Mouse (Mus musculus) lung, postnatal 0 days (tissue): ENCODE measurements at regions not wholly inside any gene's neighbourhood (a gene's known extent, or its start where the extent isn't known, plus 50 kb on each side); places are given as distances from the start of the nearest gene placed in this dataset.

Experiments used
- CTCF ChIP-seq: IDR thresholded peaks from 2 replicates; pipeline ENCODE4 v1.5.1; 2016; ENCODE audit warnings: antibody characterized with exemption, mild to moderate bottlenecking
- EP300 ChIP-seq: IDR thresholded peaks from 2 replicates; pipeline ENCODE4 v1.6.1; 2016; ENCODE audit warnings: antibody characterized with exemption, mild to moderate bottlenecking, control low read depth

DNA sequence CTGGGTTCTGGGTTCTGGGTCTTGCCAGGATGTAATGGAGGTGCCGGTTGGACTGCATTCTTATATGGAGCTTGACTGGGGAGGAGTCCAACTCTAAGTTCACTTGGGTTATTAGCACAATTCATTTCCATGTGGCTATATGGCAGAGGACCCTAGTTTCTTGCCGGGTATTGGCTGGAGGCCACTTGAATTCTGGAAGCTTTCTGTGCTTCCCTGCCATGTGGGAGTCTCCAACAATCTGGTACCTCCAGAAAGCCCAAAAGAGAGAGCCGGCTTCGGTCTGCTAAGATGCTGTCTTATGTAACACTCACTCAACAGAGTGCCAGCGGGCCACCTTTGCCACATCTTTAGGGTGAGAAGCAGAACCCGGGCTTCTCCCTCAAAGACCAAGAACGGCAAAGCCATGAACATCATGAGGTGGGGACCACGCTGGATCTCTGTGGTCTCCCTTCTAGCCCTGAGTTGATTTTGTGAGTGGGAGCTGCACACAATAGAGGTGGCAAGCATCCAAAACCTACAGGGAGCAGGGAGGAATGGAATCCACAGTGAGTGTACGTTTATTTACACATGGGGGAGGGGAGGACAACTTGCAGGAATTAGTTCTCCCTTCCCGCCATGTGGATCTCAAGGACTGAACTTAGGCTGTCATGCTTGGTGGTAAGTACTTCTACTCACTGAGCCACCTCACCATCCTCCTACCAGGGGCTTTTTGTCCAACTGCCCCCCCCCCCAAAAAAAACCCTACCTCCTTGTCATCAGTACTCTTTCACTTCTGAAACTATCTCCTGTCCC, 59.0 kb upstream of the Rasgrf1 start:
- TF ChIP-seq CTCF = no peak
- TF ChIP-seq EP300 = no peak
